Mouse (Mus musculus): ENCODE data around the gene Gm11042. TPM values are rescaled to one million over a fixed set of nuclear protein-coding genes. Genes with fewer than 3 reads are reported as not detected.

Gm11042 gene
- total RNA-seq, 2 experiments from 2014 or later, result not detected

DNA sequence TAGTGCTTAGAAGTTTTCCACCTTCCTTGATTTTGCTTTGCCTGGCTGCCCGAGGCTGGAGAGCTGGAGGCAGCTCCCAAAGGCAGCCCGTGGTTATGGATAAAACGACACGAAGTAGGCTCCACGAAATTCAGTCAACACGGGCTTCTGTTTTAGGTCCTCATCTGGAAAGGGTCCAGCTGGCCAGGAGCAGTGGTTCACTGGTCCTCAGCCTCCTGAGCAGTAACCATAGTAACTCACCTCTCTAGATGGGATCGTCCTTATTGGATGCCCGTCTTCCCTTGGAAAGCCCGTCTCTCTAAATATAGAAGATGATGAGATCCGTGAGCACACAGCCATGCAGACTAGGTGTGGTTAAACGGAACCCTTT, 31.5 kb downstream of the Gm11042 start:
- DNase-seq (ENCODE audit: low spot score in 2 of 2), result peak in 1 of 2 experiments; percentile 16

GRCm38 (mm10) chr12:74284020-74284684, 32.0 kb downstream of the Gm11042 start:
- DNase-seq (ENCODE audit: low spot score in 2 of 2), result peak; percentile 75 to 81

DNA sequence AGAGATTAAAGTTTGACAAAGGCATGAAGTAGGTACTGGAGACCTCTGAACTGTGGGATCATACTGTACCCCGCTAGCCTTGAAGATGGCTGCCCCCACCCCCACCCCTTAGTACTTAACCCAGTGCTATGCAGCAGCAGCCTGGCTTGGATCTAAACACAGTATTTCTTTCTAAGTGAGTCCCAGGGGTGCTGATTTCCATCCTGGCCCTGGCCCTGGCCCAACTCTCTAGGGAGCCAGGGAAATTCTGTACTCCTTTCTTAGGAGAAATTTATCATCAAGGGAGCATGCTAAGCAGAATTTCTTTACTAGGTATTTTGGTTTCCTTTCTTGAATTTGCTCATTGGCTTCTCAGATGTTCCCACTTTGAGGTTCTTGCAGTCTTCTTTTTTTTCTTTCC, 33.3 kb downstream of the Gm11042 start:
- no peak for DNase-seq (ENCODE audit: low spot score in 2 of 2)

- no peak for DNase-seq (ENCODE audit: low spot score in 2 of 2)
These were observed 34.8 kb downstream of the Gm11042 start for GRCm38 (mm10) chr12:74281403-74281802.

DNA sequence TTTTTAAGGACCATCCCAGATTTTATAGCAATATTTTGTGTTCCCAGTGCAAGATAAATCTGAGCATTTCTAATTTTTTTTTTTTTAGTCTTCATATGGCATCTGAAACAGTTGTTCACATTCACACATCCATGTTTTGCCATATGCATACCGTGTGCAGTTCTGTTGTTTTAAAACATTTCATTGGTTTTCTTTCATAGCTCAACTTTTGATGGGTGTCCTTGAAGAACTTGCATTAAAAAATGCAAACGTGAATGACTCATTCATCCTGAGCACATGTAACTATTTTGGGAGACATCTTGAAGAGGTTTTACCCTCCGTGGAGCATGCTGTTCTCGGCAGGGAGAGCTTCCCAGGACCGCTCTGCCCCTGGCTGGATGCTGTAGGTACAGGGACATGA, 38.9 kb downstream of the Gm11042 start:
- DNase-seq (ENCODE audit: low spot score in 2 of 2), result no peak

GRCm38 (mm10) chr12:74272545-74272944, 43.6 kb downstream of the Gm11042 start:
- no peak for DNase-seq (ENCODE audit: low spot score in 2 of 2)

DNA sequence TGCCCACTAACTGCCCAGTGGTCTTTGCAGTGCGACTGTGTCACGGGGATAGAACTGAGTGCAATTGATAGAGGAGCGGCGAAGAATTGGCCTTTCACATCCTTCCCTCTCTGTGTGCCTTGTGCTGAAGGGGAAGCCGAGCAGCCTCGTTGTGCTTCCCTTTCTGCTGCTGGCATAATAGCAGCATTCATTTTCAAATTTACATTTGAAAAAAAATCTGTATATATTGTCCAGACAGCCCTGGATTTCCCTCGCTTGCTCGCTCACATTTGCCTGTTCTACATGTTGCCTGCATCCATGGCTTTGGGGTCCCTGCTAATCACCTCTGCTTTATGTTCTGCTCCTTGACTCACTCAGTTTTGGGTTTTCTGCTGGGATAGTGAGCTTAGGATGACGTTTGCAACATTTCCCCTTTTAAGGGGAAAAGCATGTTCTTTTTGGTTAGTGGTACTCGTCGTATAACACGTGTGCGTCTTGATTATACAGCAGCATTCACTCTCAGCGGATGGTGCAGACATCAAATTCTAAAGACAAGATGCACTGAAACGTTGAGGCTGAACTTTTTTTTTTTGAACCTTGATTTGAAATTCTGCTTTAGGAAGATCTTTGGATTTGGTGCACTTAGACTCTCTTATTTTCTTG, 47.4 kb downstream of the Gm11042 start:
- DNase-seq (ENCODE audit: low spot score in 2 of 2), result no peak

DNA sequence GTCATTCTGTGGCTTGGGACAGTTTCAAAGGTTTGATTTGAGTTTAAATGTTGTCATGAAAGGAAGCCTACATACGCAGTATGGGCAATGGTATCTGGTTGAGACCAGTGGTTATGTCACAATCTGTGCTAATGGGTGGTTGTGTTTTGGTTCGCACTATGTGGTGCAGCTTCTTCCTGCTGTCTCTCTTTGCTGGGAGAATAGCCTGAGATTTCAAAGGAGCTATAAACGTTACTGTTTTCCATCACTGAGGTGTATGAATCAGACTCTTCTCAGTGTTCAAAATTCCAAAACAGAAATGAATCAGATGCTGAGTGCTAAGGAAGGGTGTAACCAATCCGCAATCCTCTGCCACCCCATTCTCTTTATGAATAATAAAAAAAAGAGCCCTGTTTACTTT, 49.1 kb downstream of the Gm11042 start:
- no peak for DNase-seq (ENCODE audit: low spot score in 2 of 2)
